In the genomic region with DNA sequence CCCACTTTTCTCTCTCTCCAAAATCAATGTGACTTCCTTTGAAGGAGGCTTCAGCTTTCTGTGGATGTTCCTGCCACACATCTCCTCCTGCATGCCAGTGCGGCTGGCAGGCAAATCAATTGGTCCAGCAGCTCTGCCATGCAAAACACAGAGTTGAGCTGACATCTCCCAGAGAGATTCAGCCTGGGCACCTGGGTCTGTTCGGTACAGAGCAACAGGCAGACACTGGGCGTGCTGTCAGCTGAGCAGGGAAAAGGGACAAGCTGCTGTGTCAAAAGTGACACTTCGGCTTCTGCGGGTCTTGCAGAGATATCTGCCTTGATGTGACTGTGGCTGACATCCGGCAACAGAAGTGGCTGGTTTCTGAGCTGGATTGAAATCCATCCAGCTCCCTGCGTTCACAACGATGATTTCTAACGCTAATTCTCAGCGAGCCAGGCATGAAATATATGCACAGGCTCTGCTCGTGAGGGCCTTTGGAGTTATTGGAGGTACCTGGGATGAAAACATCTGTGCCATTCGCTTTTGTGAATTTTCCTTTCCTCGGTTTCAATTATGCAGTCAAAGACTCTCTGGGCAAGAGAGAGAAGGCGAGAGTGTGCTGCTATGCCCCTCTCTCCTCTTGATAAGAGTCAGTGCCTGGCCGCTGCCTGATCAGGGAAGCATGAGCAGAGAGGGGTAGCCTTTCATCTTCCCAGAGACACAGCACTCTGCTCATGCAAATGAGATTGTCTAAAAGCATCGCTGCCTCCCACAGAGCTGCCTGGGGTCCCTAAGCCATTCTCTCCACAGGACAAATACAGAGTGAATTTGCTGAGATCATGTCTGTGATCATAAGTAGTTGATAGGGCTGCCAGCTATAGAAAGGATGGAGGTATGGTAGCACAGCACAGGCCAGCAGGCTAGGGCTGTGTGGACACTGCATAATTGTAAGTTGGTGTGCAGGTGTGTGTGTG, we compare ENCODE assay signal across 11 mouse cellular contexts.
DNase-seq lines count a peak whose midpoint lies in the region; ATAC-seq and TF ChIP-seq lines count a peak whose summit lies in the region.
"Had no signal": no experiment of that assay in that cellular context is flagged by ENCODE, and none has a peak within 500 bp of the region (broad histone marks: within the 10 kb centered on the region; RNA-seq: fewer than 3 reads in every experiment).

No protein-coding gene starts in this region.

- WGBS in heart, postnatal 0 days: 16% methylated on average over 16 of the region's 16 CpGs
- WGBS in forebrain, embryonic 12.5 days: 19% methylated on average over 16 of the region's 16 CpGs
- 27% methylated on average over 16 of the region's 16 CpGs for WGBS in hindbrain, embryonic 11.5 days
- 5% methylated on average over 16 of the region's 16 CpGs for WGBS in midbrain, embryonic 14.5 days
- 37% methylated on average over 16 of the region's 16 CpGs for WGBS in stomach, postnatal 0 days

- TF ChIP-seq CTCF in heart, postnatal 0 days (IDR thresholded peaks at IDR 0.05; ENCODE audit: low read depth): no peak
- TF ChIP-seq CTCF in stomach, postnatal 0 days (IDR thresholded peaks at IDR 0.05; ENCODE audit: low read depth): no peak

- H3K4me1 ChIP-seq in heart, postnatal 0 days (ENCODE audit: control insufficient read depth, insufficient read depth): no peaks in the 10 kb centered on the region
- peaks cover 20% of the 10 kb centered on the region for H3K4me1 ChIP-seq in forebrain, embryonic 12.5 days
- peaks cover 5% of the 10 kb centered on the region; the same call in 1 of the 2 replicates for H3K4me1 ChIP-seq in hindbrain, embryonic 11.5 days (replicated peaks; ENCODE audit: control insufficient read depth, insufficient read depth, low read length)
- peaks cover 28% of the 10 kb centered on the region for H3K4me1 ChIP-seq in midbrain, embryonic 14.5 days (ENCODE audit: control insufficient read depth, insufficient read depth, low read length)
- H3K4me1 ChIP-seq in stomach, postnatal 0 days (replicated peaks; ENCODE audit: control insufficient read depth, insufficient read depth): no peaks in the 10 kb centered on the region

- ATAC-seq in heart, postnatal 0 days (ENCODE audit: insufficient read depth, low read depth): no peak
- peak; percentile 53 for ATAC-seq in forebrain, embryonic 12.5 days (ENCODE audit: low FRiP score)
- ATAC-seq in hindbrain, embryonic 11.5 days (ENCODE audit: low FRiP score): no peak
- peak; percentile 72; the same call in 1 of the 2 replicates for ATAC-seq in midbrain, embryonic 14.5 days (ENCODE audit: low FRiP score, low TSS enrichment)
- no peak for ATAC-seq in stomach, postnatal 0 days (ENCODE audit: low FRiP score, low TSS enrichment)
- ATAC-seq: lung, postnatal 0 days had no signal

- peak overlapping the region; percentile 19; the same call in 1 of the 2 replicates for H3K4me2 ChIP-seq in heart, postnatal 0 days (ENCODE audit: low read depth, low read length)
- peak overlapping the region; percentile 38 for H3K4me2 ChIP-seq in forebrain, embryonic 12.5 days
- H3K4me2 ChIP-seq in hindbrain, embryonic 11.5 days (replicated peaks; ENCODE audit: low read depth, low read length): peak overlapping the region; percentile 19
- peak overlapping the region; percentile 49 for H3K4me2 ChIP-seq in midbrain, embryonic 14.5 days (ENCODE audit: low read length)
- H3K4me2 ChIP-seq in stomach, postnatal 0 days (replicated peaks; ENCODE audit: low read depth): no peak overlapping the region
- H3K4me2 ChIP-seq: embryonic facial prominence, embryonic 12.5 days had no signal

- H3K9ac ChIP-seq in heart, postnatal 0 days (replicated peaks; ENCODE audit: low read depth, low read length): no peak overlapping the region
- no peak overlapping the region for H3K9ac ChIP-seq in forebrain, embryonic 12.5 days
- no peak overlapping the region for H3K9ac ChIP-seq in hindbrain, embryonic 11.5 days (ENCODE audit: low read depth, low read length)
- peak overlapping the region; percentile 26; the same call in 1 of the 2 replicates for H3K9ac ChIP-seq in midbrain, embryonic 14.5 days (replicated peaks; ENCODE audit: low read length)
- no peak overlapping the region for H3K9ac ChIP-seq in stomach, postnatal 0 days (ENCODE audit: low read length)
- H3K9ac ChIP-seq: embryonic facial prominence, embryonic 12.5 days had no signal

- TF ChIP-seq EP300 in heart, postnatal 0 days (IDR thresholded peaks at IDR 0.05; ENCODE audit: low read depth): no peak
- TF ChIP-seq EP300 in stomach, postnatal 0 days (optimal IDR thresholded peaks at IDR 0.05): no peak

- H3K27ac ChIP-seq in heart, postnatal 0 days (ENCODE audit: low read depth): no peak overlapping the region
- peak overlapping the region; percentile 76 for H3K27ac ChIP-seq in forebrain, embryonic 12.5 days
- H3K27ac ChIP-seq in hindbrain, embryonic 11.5 days (ENCODE audit: low read depth, low read length): peak overlapping the region; percentile 17; the same call in 1 of the 2 replicates
- peak overlapping the region; percentile 87 for H3K27ac ChIP-seq in midbrain, embryonic 14.5 days (replicated peaks; ENCODE audit: low read depth, low read length)
- no peak overlapping the region for H3K27ac ChIP-seq in stomach, postnatal 0 days (replicated peaks)
- H3K27ac ChIP-seq: embryonic facial prominence, embryonic 12.5 days had no signal

- no peaks in the 10 kb centered on the region for H3K27me3 ChIP-seq in heart, postnatal 0 days (ENCODE audit: control insufficient read depth, insufficient read depth, low read length)
- H3K27me3 ChIP-seq in forebrain, embryonic 12.5 days: no peaks in the 10 kb centered on the region
- H3K27me3 ChIP-seq in hindbrain, embryonic 11.5 days (ENCODE audit: control insufficient read depth, insufficient read depth, low read length): no peaks in the 10 kb centered on the region
- no peaks in the 10 kb centered on the region for H3K27me3 ChIP-seq in midbrain, embryonic 14.5 days (ENCODE audit: control insufficient read depth, insufficient read depth, low read length)
- H3K27me3 ChIP-seq in stomach, postnatal 0 days (ENCODE audit: control insufficient read depth, insufficient read depth, low read length): no peaks in the 10 kb centered on the region
- H3K27me3 ChIP-seq: embryonic facial prominence, embryonic 12.5 days had no signal

- DNase-seq in heart, postnatal 0 days (ENCODE audit: low spot score): no peak
- DNase-seq in heart, adult 9 months (ENCODE audit: low spot score in 2 of 2): no peak
- peak; percentile 18 for DNase-seq in hindbrain, embryonic 11.5 days (ENCODE audit: low spot score)
- DNase-seq in midbrain, embryonic 14.5 days: peak; percentile 78
- DNase-seq in c-Kit-positive CD71-positive TER-119-positive erythroid progenitor cells, embryonic 14.5 days (ENCODE audit: low spot score): no peak
- DNase-seq in stomach, postnatal 0 days (ENCODE audit: low spot score): no peak
- DNase-seq in cerebellum, postnatal 36 days: no peak
- DNase-seq: adrenal gland, postnatal 36 days had no signal

- no peak overlapping the region for H3K4me3 ChIP-seq in heart, postnatal 0 days (ENCODE audit: low read depth, low read length)
- H3K4me3 ChIP-seq in forebrain, embryonic 12.5 days (replicated peaks): 0 out of 2 replicates have a peak overlapping the region, but pooled peaks have one; percentile 4
- no peak overlapping the region for H3K4me3 ChIP-seq in hindbrain, embryonic 11.5 days (ENCODE audit: low read depth, low read length)
- H3K4me3 ChIP-seq in midbrain, embryonic 14.5 days (replicated peaks; ENCODE audit: low read depth, low read length): peak overlapping the region; percentile 4; the same call in 1 of the 2 replicates
- H3K4me3 ChIP-seq in stomach, postnatal 0 days (ENCODE audit: low read depth, low read length): no peak overlapping the region
- H3K4me3 ChIP-seq: embryonic facial prominence, embryonic 12.5 days had no signal

- H3K36me3 ChIP-seq in heart, postnatal 0 days (replicated peaks; ENCODE audit: control insufficient read depth, insufficient read depth, low read length): no peaks in the 10 kb centered on the region
- H3K36me3 ChIP-seq in forebrain, embryonic 12.5 days (replicated peaks): no peaks in the 10 kb centered on the region
- no peaks in the 10 kb centered on the region for H3K36me3 ChIP-seq in hindbrain, embryonic 11.5 days (ENCODE audit: control insufficient read depth, insufficient read depth, low read length)
- H3K36me3 ChIP-seq in midbrain, embryonic 14.5 days (ENCODE audit: control insufficient read depth, insufficient read depth, low read length): no peaks in the 10 kb centered on the region
- no peaks in the 10 kb centered on the region for H3K36me3 ChIP-seq in stomach, postnatal 0 days (ENCODE audit: control insufficient read depth, insufficient read depth, low read length)
- H3K36me3 ChIP-seq: embryonic facial prominence, embryonic 12.5 days had no signal

- no peaks in the 10 kb centered on the region for H3K9me3 ChIP-seq in heart, postnatal 0 days (replicated peaks; ENCODE audit: control insufficient read depth, low read length)
- H3K9me3 ChIP-seq in forebrain, embryonic 12.5 days: no peaks in the 10 kb centered on the region
- H3K9me3 ChIP-seq in hindbrain, embryonic 11.5 days (ENCODE audit: control insufficient read depth, low read length): no peaks in the 10 kb centered on the region
- H3K9me3 ChIP-seq in midbrain, embryonic 14.5 days (ENCODE audit: control insufficient read depth, low read length): no peaks in the 10 kb centered on the region
- H3K9me3 ChIP-seq in stomach, postnatal 0 days (ENCODE audit: control insufficient read depth, low read length): no peaks in the 10 kb centered on the region
- H3K9me3 ChIP-seq: embryonic facial prominence, embryonic 12.5 days had no signal

Comparison
In these comparisons a context has a peak if more than half of its experiments do, and no peak if none do; other contexts are left out.
1. ATAC-seq: peak in forebrain, embryonic 12.5 days (single experiment) and midbrain, embryonic 14.5 days (single experiment); none in heart, postnatal 0 days (single experiment), hindbrain, embryonic 11.5 days (single experiment) and stomach, postnatal 0 days (single experiment).
2. DNase-seq: peak in hindbrain, embryonic 11.5 days (single experiment) and midbrain, embryonic 14.5 days (single experiment); none in heart, postnatal 0 days (single experiment), heart, adult 9 months (0 of 2), c-Kit-positive CD71-positive TER-119-positive erythroid progenitor cells, embryonic 14.5 days (single experiment), stomach, postnatal 0 days (single experiment) and cerebellum, postnatal 36 days (0 of 2).
3. H3K27ac ChIP-seq: peak in forebrain, embryonic 12.5 days (single experiment), hindbrain, embryonic 11.5 days (single experiment) and midbrain, embryonic 14.5 days (single experiment); none in heart, postnatal 0 days (single experiment) and stomach, postnatal 0 days (single experiment).
4. H3K4me3 ChIP-seq: peak in forebrain, embryonic 12.5 days (single experiment) and midbrain, embryonic 14.5 days (single experiment); none in heart, postnatal 0 days (single experiment), hindbrain, embryonic 11.5 days (single experiment) and stomach, postnatal 0 days (single experiment).